Mouse (Mus musculus) erythroblast, embryonic 14.5 days (primary cell): ENCODE measurements around the gene Tpra1.

ENCODE experiments used
- GATA1 ChIP-seq: IDR thresholded peaks from 2 replicates; pipeline ENCODE4 v1.6.1; 2012; ENCODE audit warnings: low read length, inconsistent platforms, mixed read lengths
- TAL1 ChIP-seq: IDR thresholded peaks from 3 replicates; pipeline ENCODE4 v1.6.1; 2012; ENCODE audit warnings: low read length, inconsistent platforms, mixed read lengths

GRCm38 (mm10) chr6:88889410-88890042 is 12.5 kb upstream of the Tpra1 start:
- TF ChIP-seq GATA1 (no peak), TAL1 (no peak)
